Mouse (Mus musculus) ES-Bruce4 (cell line): Measurements from ENCODE around the gene Ipo11.

Experiments used
- CTCF ChIP-seq: IDR thresholded peaks from one replicate; pipeline ENCODE4 v1.8.1; 2011; ENCODE audit warnings: low read depth, low read length
- EP300 ChIP-seq: IDR thresholded peaks from 2 replicates; pipeline ENCODE4 v1.6.1; 2011; ENCODE audit warnings: low read depth, low read length; ENCODE audit not compliant: insufficient read depth
- POLR2A ChIP-seq: IDR thresholded peaks from one replicate; pipeline ENCODE4 v1.8.1; 2011; ENCODE audit warnings: low read length; ENCODE audit not compliant: insufficient read depth

DNA sequence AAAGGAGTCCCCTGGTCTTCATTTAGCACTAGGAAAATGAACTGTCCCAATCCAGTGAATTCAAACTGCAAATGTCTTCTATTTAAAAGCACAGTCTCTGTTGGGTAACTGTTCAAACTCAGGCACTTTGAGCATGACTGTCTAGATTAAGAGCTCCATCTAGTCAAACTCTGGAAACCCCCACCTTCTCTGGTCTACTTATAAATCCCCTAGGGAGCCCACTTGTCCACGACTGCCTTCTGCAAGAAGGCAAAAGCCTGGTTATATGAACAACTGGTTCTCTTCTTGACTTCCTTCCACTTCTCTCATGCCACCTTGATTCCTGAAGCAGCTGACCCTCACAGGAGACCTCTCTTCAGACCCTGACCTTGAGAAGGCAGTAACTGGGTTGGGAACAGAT lies 174.1 kb downstream of the Ipo11 start:
- TF ChIP-seq POLR2A (no peak), CTCF (no peak), EP300 (no peak)
